Mouse (Mus musculus) layer of hippocampus, postnatal 25 days (tissue): ENCODE measurements around the gene Gpr3. TPM values are rescaled to one million over a fixed set of nuclear protein-coding genes. Genes with fewer than 3 reads are reported as not detected.

Experiments
- DNase-seq, 2 experiments: peaks; one replicate each; pipeline ENCODE4 v3.0.0; 2022; ENCODE audit warnings: mixed read lengths in 2 of 2, low spot score in 1 of 2; ENCODE audit errors: extremely low spot score in 1 of 2
- total RNA-seq, 2 experiments: library from RNA; stranded (reverse); gene quantifications; 2 replicates each; pipeline ENCODE4 v1.2.3; 2021

Gene Gpr3
- 1 to 10 TPM; 5.3 to 8.2 TPM for total RNA-seq

GRCm38 (mm10) chr4:133211751-133212561 is at the start of gene Gpr3, which contains the start of gene Cd164l2:
Gene Gpr3 (minus strand): TSS chr4:133212536.
Gene Cd164l2 (plus strand): TSS chr4:133212131.
- DNase-seq: no peak

GRCm38 (mm10) chr4:133261641-133262374 is 49.5 kb upstream of the Gpr3 start:
- no peak for DNase-seq

GRCm38 (mm10) chr4:133257798-133258408 is 45.6 kb upstream of the Gpr3 start:
- no peak for DNase-seq

GRCm38 (mm10) chr4:133257230-133257629 is 44.9 kb upstream of the Gpr3 start:
- DNase-seq: no peak

GRCm38 (mm10) chr4:133256820-133257219 is 44.5 kb upstream of the Gpr3 start:
- DNase-seq: no peak

GRCm38 (mm10) chr4:133255392-133255791 is 43.1 kb upstream of the Gpr3 start:
- DNase-seq: no peak

- no peak for DNase-seq
Observed at GRCm38 (mm10) chr4:133253412-133253811, 41.1 kb upstream of the Gpr3 start.

- peak in 1 of 2 experiments; percentile 13 for DNase-seq
Observed at GRCm38 (mm10) chr4:133252089-133252488, 39.8 kb upstream of the Gpr3 start.

- DNase-seq: no peak
Observed at GRCm38 (mm10) chr4:133251214-133251613, 38.9 kb upstream of the Gpr3 start.

- peak; percentile 86 to 91 for DNase-seq
Observed at GRCm38 (mm10) chr4:133250609-133251008, 38.3 kb upstream of the Gpr3 start.

GRCm38 (mm10) chr4:133247806-133248449 is 35.6 kb upstream of the Gpr3 start:
- no peak for DNase-seq

- DNase-seq: no peak
Observed at GRCm38 (mm10) chr4:133247072-133247471, 34.7 kb upstream of the Gpr3 start.

GRCm38 (mm10) chr4:133244289-133244688 is 32.0 kb upstream of the Gpr3 start:
- no peak for DNase-seq

GRCm38 (mm10) chr4:133243538-133243937 is 31.2 kb upstream of the Gpr3 start:
- no peak for DNase-seq

- DNase-seq: no peak
Observed at GRCm38 (mm10) chr4:133242710-133243109, 30.4 kb upstream of the Gpr3 start.

- no peak for DNase-seq
Observed at GRCm38 (mm10) chr4:133241910-133242309, 29.6 kb upstream of the Gpr3 start.

GRCm38 (mm10) chr4:133240934-133241908 is 28.9 kb upstream of the Gpr3 start:
- peak; percentile 76 to 81 for DNase-seq

- DNase-seq: peak in 1 of 2 experiments; percentile 21
Observed at GRCm38 (mm10) chr4:133240490-133240921, 28.2 kb upstream of the Gpr3 start, which contains the start of gene Map3k6. Gene Map3k6 (plus strand): TSS chr4:133240818.

- no peak for DNase-seq
Observed at GRCm38 (mm10) chr4:133237911-133238310, 25.6 kb upstream of the Gpr3 start.
